Mouse (Mus musculus) retina, embryonic 14.5 days (tissue): Measurements from ENCODE around the gene Evx1.
A peak's percentile ranks its signal among the peaks of the same experiment; 100 is the strongest.

Experiments used
- DNase-seq: peaks from one replicate; pipeline ENCODE4 v3.0.0-alpha.2; 2015; ENCODE audit warnings: low spot score

Evx1 gene

DNA sequence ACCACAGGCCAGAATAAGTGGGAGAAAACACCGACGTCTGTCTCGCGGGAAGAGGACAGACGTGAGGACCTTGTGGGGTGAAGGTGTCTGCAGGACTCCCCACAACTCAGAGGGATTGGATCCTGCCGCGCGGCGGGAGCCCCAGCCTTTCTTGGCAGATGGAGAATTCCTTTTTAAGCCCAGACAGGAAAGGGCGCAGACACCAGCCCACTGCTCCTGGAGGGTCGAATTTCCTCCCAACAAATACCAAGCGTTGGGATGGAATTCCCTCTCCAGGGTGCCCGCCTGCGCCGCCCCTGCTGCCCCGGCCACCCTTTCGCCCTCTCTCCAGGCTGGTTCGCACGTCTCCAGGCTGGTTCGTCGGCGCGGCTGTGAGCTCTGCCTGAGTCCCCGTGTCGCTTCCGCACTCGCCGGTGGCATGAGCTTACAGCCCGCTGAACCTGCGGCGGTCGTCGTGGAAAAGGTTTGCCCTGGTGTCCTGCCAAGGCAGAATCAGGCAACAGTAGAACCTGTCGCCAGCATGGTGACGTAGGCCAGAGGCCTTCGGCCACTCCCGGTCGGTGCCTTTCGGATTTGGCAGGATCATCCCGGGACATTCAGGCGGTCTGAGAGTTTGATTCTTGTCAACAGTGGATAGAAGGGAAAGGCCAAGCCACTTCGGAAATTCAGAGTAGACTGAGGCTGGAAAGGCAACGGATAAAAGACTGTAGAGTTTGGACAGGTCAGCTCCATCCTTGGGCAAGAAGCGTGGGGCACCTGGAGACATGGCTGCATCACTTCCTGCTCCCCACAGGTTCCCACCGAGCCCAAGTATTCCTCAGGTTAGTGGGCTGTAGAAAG lies 22.1 kb upstream of the Evx1 start:
- no peak for DNase-seq

DNA sequence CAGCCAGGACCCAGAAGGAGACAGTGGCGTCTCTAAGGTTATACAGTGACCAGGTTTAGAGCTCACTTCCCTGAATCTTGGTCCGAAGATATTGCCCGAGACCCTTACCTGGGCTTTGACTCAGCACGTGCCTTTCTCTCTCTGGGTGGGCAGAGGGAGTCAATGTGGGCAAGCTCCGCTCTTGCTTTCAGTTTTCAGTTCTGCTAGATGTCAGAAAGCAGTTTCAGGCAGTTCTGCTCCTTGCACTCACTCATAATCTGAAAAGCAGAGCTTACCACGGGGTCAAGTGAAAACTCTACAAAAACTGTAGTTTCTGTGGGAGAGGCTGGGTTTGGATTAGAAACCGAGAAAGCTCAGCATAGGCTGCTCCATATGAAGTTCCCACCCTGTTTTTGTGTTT lies 21.0 kb upstream of the Evx1 start:
- DNase-seq: no peak

DNA sequence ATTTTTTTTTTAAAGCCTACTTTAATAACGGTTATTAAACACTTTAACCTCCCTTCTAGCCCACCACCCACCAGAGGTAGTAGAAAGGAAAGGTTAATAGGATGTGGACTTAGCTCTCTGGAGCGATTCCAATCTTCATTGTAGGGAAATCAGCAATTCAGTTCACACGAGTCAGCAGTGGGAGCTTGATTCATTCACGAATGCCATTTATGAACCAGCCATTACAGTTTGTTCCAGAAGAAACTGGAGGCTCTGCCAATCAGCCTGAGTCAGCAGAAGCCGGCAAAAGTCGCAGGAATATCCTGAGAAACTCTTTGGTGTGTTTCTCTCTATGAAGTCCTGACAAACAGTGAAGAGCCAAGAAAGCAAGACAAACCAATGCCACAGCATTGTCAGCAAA lies 18.7 kb upstream of the Evx1 start:
- DNase-seq: no peak

DNA sequence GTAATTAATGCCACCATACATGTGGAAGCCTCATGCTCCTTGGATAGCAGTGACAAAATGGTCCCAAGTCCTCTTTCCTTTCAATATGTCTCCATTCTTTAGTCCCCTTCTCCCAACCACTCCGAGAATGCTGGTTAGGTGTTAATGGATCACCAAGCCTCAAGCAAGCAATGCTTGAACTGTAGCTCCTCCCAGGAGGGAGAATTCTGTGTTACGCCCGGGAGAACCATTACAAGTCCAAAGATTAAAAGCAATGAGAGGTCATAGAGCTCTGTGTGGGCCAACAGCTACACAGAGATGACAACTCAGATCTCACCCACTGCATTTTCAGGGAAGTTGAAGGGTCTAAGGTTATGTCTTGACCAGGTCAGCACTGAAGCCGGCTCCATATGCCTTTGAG lies 14.8 kb upstream of the Evx1 start:
- no peak for DNase-seq

DNA sequence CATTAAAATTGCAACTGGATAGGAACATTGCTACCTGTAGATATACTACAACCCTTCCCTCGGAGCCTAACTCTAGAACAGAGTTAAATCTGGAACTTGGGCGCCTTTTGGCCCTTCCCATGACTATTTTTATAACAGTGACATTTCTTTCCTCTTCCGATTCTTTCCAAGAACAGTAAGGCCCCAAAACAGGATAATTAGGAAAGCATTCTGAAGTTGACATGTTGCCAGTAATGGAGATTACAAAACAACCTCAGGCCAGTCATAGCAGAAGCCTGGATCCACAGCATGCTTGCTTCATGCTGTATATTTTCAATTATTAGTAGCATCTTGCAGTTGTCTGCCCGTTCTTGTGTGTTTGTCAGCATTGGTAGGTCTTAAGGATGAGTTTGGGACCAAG lies 12.5 kb upstream of the Evx1 start:
- DNase-seq: no peak

DNA sequence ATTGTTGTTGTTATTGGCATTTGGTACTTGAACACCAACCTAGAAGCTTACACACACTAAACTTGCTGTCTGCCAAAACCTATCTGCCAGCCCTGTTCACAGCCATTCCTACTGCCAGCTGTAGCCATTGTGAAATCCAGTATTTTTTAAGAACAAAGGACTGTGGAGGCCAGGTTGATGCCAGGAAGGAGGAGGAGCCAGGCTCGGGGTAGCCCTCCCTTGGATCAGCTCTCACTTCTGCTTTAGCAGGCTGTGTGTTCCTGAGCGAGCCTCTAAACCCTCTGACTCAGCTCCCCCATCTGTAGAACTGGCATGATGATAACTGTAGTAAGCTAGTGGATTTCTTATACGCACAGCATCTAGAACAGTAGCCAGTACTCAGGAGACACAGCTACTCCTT lies 9.9 kb upstream of the Evx1 start:
- DNase-seq: no peak

DNA sequence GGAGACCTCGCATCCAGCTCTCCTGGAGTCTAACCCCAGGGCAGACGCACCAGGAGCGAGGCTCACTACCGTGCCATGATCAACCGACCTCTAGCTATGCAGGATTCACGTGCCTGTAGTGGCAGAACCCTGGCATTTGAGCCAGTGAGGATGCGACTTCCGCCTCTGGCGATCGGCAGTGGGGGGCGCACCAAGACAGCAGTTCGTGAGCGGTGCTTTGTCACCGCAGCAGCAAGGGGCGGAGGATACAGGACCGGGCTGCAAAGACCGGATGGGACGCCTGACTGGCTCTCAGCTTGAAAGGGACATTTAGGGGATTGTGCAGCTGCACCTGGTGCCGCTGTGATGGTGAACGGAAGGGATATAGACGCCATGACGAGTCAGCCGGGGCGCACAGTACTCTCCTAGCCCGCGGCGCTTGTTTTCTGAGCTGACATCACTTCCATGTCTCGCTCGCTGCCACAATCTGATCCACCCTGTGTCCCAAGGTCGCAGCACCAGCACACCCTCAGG lies 7.4 kb upstream of the Evx1 start:
- DNase-seq: peak; percentile 80

DNA sequence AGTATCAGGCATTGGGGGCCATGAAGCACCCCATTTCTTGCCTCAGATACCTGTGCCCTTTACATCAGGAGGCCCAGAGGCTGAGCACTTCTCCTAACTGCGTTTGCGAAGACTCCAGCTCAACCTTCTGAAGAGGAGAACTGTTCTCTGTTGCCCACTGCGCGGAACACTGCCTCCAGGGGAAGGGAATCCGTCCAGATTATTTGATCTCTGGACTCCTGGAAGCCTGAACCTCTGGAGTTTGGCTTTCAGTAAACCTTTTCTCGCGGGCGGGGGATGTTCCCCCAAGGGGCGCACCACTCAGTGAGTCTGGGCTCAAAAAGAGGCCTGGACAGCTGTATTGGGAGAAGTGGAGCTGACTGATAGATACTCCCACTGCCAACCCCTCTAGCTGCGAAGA lies 3.5 kb upstream of the Evx1 start:
- peak; percentile 18 for DNase-seq

DNA sequence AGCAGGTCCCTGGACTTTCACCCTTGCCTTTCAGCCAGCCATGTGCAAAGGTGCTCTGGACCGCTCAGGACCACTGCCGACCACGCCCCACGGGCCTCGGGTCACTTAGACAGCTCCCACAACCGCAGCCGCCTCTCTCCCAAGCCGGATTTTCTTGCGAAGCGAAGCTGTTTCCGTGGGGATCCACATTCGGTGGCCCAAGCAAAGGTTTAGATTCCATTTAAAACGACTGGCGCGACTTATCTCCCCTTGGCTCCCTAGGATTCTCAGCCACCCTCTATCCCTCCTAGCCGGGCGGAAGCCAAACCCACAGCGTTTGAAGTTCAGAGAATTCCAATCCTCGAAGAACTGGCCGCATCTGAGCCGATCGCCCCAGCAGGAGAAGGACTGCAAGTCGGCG lies 2.9 kb upstream of the Evx1 start:
- DNase-seq: peak; percentile 14

DNA sequence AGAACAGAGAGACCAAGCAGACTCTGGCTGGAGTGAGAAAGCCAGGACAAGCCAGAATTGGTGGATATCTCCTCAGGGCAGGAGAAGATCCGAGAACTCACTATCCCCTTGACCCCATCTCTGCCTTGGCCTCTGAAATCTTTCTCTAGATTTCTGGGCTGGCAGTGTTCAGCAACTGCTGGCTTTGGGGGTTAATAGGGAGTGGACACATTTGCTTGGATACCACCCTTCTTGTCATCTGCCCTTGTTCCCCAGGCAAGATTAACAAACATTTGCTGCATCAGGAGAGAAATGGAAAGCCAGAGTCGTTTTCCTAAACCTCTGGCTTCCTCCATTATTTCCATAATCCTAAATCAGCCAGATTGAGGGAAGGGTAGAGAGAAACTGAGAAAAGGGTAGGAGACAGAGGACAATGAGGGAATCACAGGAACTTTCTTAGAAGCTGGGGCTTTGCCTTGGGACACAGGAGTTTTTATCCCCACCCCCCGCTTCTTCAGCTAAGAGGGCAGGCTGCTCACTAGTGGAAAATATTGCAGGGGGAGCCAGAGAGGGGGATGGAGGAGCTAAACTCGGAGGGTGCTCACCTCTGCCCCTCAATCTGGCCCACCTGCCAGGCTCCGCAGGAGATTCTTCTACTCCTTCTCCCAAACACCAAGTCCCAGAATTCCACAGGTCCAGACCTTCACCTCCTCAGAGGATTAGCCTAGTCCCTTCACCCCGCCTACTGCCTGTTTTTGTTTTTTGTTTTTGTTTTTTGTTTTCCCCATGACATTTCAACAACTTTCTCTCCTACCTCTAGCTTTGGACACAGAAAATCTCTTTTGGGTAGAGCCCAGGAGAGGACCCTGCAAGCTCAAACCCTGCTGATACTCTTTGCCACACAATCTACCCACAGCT lies 1.4 kb upstream of the Evx1 start:
- DNase-seq: peak; percentile 26

DNA sequence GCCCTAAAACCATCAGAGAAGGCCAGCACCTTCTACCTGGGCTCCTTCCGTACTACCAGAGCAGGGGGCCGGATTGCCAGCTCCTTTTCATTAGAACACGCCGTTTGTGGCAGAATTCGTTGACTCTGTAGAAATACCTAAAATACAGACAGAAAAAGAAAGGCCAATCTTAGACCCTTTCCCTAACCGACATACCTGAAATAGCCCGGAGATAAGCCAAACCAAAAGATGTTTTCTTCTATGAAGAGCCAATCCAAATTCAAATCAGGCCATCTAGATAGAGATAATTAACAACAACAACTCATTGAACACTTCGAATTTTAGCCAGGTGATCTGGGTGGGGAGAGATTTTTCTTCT lies 761 bp upstream of the Evx1 start:
- peak; percentile 30 for DNase-seq

DNA sequence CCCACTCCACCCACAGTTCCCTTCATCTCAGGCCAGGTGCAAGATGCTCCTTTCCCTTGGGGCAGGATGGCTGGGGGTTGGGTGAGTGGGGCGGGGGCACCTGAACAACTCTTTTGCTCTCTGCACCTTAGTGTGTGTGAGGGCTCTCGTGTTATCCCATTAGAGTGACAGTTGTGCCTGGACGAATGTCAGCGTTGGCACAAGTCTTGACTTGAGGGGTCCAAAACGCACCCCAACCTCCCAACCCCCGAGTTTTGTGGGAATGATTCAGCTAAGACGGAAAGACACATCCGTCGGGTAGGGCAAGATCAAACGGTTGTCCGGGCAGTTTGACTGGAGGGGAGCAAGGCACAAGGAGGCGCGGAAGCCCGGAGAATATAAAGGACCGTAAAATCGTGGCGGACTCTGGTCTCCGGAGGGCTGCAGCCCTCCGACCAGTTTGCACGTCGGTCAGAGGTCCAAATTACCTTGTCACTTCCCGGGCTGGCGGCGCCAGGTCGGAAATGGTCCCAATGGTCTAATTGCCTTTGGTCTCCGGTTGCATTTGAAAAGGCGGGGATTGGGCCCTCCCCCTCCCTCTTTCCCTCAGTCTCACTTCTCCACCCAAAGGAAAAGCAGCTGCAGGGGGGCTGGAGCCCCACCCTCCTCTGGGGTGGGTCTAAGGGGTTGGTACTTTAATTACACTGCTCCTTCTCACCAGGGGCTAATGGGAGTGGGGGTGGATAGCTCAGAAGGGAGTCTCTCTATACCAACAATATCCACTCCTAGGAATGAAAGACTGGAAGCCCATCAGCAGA lies 1.2 kb downstream of the Evx1 start:
- peak; percentile 15 for DNase-seq

DNA sequence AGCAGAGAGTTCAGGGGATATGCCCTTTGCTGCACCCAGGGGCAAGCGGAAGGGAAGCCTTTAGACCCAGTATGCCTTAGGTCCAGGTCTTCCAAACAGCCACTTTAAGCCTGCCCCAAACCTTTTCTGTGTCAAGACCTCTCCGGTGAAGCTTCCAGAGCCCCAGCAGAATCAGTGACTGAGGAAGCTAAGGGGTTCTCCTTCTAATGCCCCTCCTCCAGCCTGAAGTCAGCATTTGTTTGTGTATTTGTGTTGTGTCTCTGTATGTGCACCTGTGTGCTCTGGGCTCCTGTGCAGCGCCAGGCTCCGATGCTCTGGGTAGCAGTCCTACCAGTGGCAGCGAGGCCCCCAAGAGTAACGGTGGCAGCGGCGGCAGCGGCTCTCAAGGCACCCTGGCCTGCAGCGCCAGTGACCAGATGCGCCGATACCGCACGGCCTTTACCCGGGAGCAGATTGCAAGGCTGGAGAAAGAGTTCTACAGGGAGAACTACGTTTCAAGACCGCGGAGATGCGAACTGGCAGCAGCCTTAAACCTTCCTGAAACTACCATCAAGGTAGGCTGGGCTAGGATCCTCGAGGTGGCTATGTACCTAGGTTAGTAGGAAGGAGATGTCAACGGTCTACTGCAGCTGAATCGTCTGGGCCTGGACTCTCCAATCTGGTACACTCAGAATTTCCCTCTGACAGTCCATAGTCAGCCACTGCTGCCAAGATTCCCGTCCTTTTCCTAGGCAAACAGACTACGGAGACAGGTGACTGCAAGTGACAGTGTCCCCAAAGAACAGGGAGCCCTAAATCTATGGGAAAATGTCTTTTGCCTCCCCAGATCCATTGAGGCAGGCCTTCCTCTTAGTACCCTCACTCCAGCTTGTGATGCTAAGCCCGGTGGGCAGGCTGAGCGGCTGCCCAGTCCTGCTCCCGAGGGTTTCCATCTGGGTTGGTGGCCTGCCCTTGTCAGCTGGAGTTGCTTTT lies 2.4 kb downstream of the Evx1 start:
- DNase-seq: peak; percentile 31

DNA sequence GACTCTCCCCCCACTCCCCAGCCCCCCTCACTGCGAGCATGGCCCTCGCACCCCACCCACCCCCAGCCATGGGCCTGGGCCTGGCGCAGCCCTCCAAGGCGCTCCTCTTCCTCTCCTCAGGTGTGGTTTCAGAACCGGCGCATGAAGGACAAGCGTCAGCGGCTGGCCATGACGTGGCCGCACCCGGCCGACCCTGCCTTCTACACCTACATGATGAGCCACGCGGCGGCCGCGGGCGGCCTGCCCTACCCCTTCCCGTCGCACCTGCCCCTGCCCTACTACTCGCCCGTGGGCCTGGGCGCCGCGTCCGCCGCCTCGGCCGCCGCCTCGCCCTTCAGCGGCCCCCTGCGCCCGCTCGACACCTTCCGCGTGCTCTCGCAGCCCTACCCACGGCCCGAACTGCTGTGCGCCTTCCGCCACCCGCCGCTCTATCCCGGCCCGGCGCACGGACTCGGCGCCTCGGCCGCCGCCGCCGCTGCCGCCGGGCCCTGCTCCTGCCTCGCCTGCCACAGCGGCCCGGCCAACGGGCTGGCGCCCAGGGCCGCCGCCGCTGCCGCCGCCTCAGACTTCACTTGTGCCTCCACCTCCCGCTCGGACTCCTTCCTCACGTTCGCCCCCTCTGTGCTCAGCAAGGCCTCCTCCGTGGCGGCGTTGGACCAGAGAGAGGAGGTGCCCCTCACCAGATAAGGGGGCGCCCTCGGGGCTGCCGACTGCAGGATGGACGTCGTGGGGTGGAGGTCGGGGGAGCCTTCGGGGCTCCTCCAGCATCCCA lies 3.3 kb downstream of the Evx1 start:
- DNase-seq: peak; percentile 27

DNA sequence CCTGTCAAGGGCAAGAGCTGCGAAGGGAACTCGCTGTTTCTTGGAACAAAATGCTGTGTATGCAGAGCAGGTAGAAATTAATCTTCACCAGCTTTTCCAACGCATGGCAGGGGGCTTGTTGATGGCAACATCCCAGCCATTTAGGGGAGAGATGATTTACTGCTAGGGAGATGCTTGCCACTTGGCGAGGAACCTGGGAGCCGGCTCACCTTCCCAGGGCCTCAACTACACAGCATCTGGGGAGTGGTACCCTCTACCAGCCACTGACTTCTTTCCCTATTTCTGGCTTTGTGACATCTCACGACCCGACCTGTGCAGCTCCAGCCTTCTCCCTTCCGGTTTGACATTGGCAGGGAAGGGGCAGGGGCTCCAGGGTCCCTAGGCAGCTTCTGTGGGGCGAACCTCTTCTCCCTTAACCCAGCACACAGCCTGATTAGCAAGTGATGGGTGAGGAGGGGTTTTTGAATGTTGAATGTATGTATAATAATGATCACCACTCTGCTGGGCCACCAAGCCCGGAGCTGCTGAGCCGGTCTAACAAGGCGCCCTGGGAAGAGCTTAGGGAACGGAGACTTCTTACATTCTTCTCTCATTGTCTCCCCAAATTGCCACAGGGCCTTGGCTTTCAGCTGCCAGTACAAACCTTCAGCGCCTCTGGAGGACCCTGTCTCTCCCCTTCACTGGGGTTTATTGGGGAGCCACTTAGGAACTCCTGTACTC lies 4.3 kb downstream of the Evx1 start:
- peak; percentile 11 for DNase-seq

DNA sequence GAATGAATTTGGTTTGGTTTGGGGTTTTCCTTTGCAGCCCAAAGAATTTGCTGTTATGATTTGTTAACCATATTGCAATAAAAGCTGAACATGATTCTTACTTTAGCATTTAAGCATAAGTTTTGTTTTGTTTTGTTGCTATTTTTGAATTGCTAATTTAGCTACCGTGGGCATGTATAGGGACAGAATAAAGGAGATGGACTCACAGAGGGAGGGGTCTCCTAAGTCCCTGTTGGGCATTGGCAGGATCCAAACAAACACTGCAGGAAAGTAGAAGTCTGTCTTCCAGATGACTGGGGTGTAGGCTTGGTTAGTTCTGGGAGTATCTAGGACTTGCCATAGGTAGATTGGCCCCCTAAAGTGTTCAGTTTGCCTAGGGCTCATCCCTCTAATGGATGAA lies 5.0 kb downstream of the Evx1 start:
- DNase-seq: no peak

DNA sequence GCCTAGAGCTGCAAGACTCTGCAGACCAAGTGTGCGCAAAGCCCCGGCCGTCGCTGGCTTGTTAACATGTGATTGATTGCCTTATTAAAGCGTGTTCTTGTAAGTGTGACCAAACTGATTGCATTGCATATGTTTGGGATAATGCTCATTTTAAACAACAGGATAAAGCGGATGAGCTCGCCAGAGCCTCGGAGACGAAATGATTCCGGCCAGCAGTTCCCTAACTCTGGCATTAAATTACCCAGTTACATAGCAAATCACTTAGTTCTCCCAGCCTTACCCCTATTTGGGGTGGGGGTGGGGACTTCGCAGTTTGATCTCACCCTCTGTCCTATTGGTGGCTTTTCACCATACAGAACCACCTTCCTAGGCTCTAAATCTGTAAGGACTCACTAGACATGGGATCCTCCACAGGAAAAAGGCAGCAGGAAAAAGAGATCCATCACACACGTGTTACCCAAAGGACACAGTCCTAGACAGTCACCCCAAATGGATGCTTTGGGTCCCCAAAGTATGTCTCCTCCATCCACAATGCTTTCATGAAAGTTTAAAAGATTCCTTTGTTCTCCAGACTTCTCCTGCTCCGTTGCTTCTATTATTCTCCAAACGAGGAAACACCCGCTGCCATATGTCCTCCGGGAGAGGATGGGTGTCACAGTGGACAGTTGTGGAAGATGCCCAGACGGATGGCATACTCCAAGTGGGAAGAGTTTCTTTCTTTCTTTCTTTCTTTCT lies 6.8 kb downstream of the Evx1 start:
- peak; percentile 25 for DNase-seq

DNA sequence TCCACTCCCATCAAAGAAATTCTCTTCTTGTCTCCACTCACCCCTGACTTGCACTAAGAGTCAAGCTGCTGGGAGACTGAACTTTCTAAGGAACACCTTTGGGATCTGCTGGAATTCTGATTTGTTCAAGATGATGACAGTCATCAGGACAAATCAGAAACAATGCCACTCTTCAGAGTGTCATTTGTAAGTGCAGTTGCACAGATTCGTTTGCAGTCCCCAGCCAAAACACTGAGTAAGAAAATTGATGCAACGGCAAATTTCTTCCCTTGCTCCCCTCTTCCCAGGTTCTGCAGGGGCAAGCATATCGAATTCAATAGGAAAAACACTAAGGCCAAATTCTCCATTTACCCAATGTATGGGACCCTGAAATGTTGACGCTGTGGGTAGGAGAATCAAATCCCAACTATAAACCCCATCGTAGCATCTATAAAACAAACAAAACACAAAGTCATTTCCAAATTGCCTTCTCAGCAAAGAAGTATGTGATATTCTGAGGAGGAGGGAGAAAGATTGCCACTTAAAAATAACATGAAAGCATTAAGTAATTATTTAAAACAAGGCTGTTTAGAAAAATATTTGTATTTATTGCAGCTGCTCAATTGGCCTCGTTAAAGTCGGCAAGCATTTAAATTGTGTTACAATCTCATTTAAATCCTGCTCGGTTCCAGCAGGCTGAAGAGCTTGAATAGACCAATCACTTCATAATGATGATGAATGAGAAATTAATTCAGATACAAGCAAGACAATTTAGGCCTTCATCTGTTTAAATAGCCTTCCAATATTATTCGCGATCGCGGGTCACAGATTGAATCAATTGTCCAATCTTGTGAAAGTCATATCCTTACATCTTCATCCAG lies 7.9 kb downstream of the Evx1 start:
- DNase-seq: peak; percentile 51
